Mouse (Mus musculus) limb, embryonic 14.5 days (tissue): ENCODE results near the gene Higd1b. TPM values are rescaled to one million over a fixed set of nuclear protein-coding genes. Genes with fewer than 3 reads are reported as not detected.

ENCODE experiments used
- ATAC-seq: fragments of 200-750 bp; cut with Nextera tagmentation; 2 replicates; pipeline ENCODE4 v1.8.0; 2017; ENCODE audit warnings: low read depth, moderate number of reproducible peaks, moderate TSS enrichment; ENCODE audit not compliant: low FRiP score
- DNase-seq: peaks from one replicate; pipeline ENCODE4 v3.0.0-alpha.2; 2015; ENCODE audit warnings: low spot score
- H3K27ac ChIP-seq: fragments of 300-500 bp; sonication (generic); replicated peaks from 2 replicates; pipeline ENCODE4 v1.5.1; 2014; ENCODE audit warnings: low read depth, mild to moderate bottlenecking, low read length, moderate library complexity, mixed read lengths
- H3K27me3 ChIP-seq: fragments of 300-500 bp; sonication (generic); 2 replicates; pipeline ENCODE4 v1.6.1; 2014; ENCODE audit warnings: low read length, mixed read lengths; ENCODE audit not compliant: control insufficient read depth, insufficient read depth
- H3K36me3 ChIP-seq: fragments of 300-500 bp; sonication (generic); 2 replicates; pipeline ENCODE4 v1.6.1; 2014; ENCODE audit warnings: mild to moderate bottlenecking, low read length, moderate library complexity, mixed read lengths; ENCODE audit not compliant: control insufficient read depth, insufficient read depth
- H3K4me1 ChIP-seq: fragments of 300-500 bp; sonication (generic); 2 replicates; pipeline ENCODE4 v1.6.1; 2014; ENCODE audit warnings: antibody characterized with exemption, low read length, mixed read lengths; ENCODE audit not compliant: control insufficient read depth, insufficient read depth
- H3K4me2 ChIP-seq: fragments of 300-500 bp; sonication (generic); replicated peaks from 2 replicates; pipeline ENCODE4 v1.6.1; 2014; ENCODE audit warnings: low read depth, mild to moderate bottlenecking, low read length, moderate library complexity; ENCODE audit not compliant: severe bottlenecking
- H3K4me3 ChIP-seq: fragments of 300-500 bp; sonication (generic); replicated peaks from 2 replicates; pipeline ENCODE4 v1.5.1; 2014; ENCODE audit warnings: low read length
- H3K9ac ChIP-seq: fragments of 300-500 bp; sonication (generic); 2 replicates; pipeline ENCODE4 v1.6.1; 2014; ENCODE audit warnings: mild to moderate bottlenecking, low read depth, low read length, moderate library complexity; ENCODE audit not compliant: severe bottlenecking
- H3K9me3 ChIP-seq: fragments of 300-500 bp; sonication (generic); 2 replicates; pipeline ENCODE4 v1.6.1; 2016; ENCODE audit warnings: low read length; ENCODE audit not compliant: control insufficient read depth
- POLR2A ChIP-seq: fragments of 200-500 bp; IDR thresholded peaks from 2 replicates; pipeline ENCODE4 v1.8.0; 2012; ENCODE audit warnings: inconsistent platforms, mild to moderate bottlenecking, moderate library complexity, borderline replicate concordance; ENCODE audit not compliant: insufficient read depth, insufficient read length; ENCODE audit errors: extremely low read depth
- WGBS: fragments of 180-500 bp; shearing (Covaris S2); extraction: QIAGEN DNeasy Blood & Tissue Kit; methylation state at CpG from one replicate; pipeline ENCODE4 v1.1.7; 2014; 5-methylcytosine and 5-hydroxymethylcytosine counted together
- polyA plus RNA-seq, 2 experiments: library from polyadenylated mRNA; depleted of rRNA in 1 of 2; stranded (reverse) in 1 of 2; unstranded in 1 of 2; fragments of >200 nt; fragmentation: Nextera tagmentation in 1 of 2; extraction: Ambion mirVana in 1 of 2; gene quantifications; 2 replicates each; pipeline versions ENCODE4 v1.2.1 to v1.2.3; 2012 to 2014

Gene Higd1b
- polyA plus RNA-seq, 2 experiments: 0.43 TPM; not detected in 1

DNA sequence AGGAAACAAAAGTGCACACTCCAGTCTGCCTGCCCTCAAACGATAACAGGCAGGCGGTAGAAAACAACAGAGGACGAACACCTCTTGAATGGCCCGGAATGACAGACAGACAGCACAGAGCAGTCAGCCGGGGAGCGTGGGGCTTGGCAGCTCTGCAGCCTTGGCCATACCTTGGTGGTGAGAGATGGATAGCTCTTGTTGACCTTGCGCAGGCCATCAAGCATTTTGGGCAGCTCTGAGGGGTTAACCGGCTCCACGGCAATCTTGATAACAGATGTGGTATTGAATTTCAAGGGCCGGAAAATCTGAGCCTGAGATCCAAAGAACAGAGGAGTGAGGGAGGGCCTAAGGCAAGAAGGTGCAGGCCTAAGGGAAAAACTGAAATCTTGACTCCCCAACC, 10.3 kb downstream of the Higd1b start:
- no peak overlapping the region for H3K27ac ChIP-seq
- H3K36me3 ChIP-seq: peaks cover 99% of the 10 kb centered on the region
- H3K9me3 ChIP-seq: no peaks in the 10 kb centered on the region
- DNase-seq (no peak), ATAC-seq (no peak)
- no peak for TF ChIP-seq POLR2A
- H3K4me2 ChIP-seq: no peak overlapping the region
- no peak overlapping the region for H3K9ac ChIP-seq
- no peak overlapping the region for H3K4me3 ChIP-seq
- no peaks in the 10 kb centered on the region for H3K4me1 ChIP-seq
- WGBS: 72% methylated on average over 10 of the region's 10 CpGs
- no peaks in the 10 kb centered on the region for H3K27me3 ChIP-seq

DNA sequence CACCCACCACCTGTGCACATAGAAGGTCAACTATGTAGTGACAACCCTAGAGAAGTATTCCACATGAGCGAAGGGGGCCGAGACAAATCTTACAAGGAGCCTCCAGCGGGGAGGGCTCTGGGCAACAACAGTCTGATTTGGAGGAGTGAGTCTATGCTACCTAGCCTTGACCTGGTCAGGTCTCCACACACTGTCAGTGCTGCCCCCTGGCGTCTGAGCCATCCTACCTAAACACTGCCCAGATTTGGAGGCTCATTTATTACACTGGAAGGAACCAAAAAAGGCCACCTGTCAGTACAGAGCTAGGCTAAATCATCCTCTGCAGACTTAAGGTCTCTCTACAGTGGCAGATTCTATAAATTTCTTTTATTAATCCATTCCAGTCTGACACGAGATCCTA, 16.2 kb downstream of the Higd1b start:
- Histone ChIP-seq H3K9ac (no peak overlapping the region), H3K36me3 (peaks cover 78% of the 10 kb centered on the region), H3K27me3 (no peaks in the 10 kb centered on the region), H3K27ac (no peak overlapping the region), H3K4me1 (no peaks in the 10 kb centered on the region), H3K4me2 (no peak overlapping the region), H3K9me3 (no peaks in the 10 kb centered on the region), H3K4me3 (no peak overlapping the region)
- no peak for ATAC-seq
- peak; percentile 31 for DNase-seq
- 60% methylated on average over 5 of the region's 5 CpGs for WGBS
- TF ChIP-seq POLR2A: no peak

DNA sequence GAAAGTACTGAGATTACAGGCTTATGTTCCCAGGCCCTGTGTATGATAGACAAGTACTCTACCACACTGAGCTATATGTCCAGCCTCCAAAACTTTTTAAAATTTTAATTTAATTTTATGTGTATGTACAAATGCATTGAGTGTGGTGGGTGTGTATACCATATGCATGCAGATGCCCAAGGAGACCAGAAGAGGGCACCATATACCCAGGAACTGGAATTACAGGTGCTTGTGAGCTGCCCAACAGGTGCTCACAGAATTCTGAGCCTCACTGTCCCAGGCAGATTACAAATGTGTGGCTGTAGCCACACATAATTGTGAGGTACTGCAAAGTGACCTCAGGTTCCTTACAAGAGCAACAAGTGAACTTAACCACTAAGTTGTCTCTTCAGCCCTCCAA, 18.1 kb downstream of the Higd1b start:
- DNase-seq (no peak), ATAC-seq (no peak)
- Histone ChIP-seq H3K4me1 (no peaks in the 10 kb centered on the region), H3K36me3 (peaks cover 76% of the 10 kb centered on the region), H3K9ac (no peak overlapping the region), H3K9me3 (no peaks in the 10 kb centered on the region), H3K4me2 (no peak overlapping the region), H3K27me3 (no peaks in the 10 kb centered on the region), H3K27ac (no peak overlapping the region), H3K4me3 (no peak overlapping the region)
- TF ChIP-seq POLR2A: no peak

DNA sequence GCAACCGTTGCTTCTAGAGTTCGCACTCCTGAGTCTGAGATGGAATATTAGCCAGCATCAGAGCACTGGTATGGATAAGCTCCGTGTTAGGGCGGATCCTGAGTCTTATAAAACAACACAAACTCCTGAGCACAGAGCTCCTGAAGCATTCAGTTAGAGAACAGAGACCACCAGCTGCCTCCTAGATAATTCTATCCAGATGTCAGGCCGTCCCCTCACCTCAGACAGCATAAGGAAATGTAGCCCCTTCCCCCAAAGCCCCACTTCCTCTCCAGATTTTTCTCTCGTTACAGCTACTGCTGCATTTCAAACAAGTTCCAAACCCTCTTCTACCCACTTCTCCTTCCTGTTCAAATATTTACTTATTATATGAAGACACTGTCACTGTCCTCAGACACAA, 20.3 kb downstream of the Higd1b start:
- H3K4me2 ChIP-seq: no peak overlapping the region
- WGBS: 21% methylated on average over 6 of the region's 6 CpGs
- H3K4me1 ChIP-seq: no peaks in the 10 kb centered on the region
- ATAC-seq (peak; percentile 62; the same call in 1 of the 2 replicates), DNase-seq (peak; percentile 33)
- 0 out of 2 replicates have a peak overlapping the region, but pooled peaks have one; percentile 9 for H3K27ac ChIP-seq
- no peak for TF ChIP-seq POLR2A
- H3K36me3 ChIP-seq: peaks cover 76% of the 10 kb centered on the region
- no peak overlapping the region for H3K9ac ChIP-seq
- H3K27me3 ChIP-seq: no peaks in the 10 kb centered on the region
- H3K9me3 ChIP-seq: no peaks in the 10 kb centered on the region
- no peak overlapping the region for H3K4me3 ChIP-seq

DNA sequence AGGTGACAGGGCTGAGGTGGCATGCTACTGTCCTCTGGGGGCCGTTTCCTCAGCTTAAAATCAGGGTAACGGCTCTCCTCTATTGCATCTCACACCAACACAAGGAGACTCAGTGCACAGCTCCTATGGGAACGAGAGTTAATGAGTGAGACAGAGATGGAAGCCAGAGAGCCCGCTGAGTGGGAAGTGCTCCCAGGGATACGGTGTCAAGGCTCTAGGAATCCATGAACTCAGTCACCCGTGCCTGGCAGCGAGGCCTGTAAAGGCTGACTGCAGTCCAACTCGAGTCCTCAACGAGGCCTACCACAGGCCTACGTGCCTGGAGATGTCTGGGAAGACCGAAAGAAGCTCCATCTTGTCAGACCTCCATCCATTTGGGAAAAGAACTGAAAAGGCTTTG, 23.3 kb downstream of the Higd1b start:
- Histone ChIP-seq H3K4me2 (no peak overlapping the region), H3K9ac (no peak overlapping the region), H3K27me3 (no peaks in the 10 kb centered on the region), H3K4me3 (no peak overlapping the region), H3K4me1 (no peaks in the 10 kb centered on the region), H3K9me3 (no peaks in the 10 kb centered on the region), H3K27ac (no peak overlapping the region), H3K36me3 (peaks cover 83% of the 10 kb centered on the region)
- DNase-seq: no peak
- ATAC-seq: no peak
- no peak for TF ChIP-seq POLR2A
- 91% methylated on average over 11 of the region's 11 CpGs for WGBS

DNA sequence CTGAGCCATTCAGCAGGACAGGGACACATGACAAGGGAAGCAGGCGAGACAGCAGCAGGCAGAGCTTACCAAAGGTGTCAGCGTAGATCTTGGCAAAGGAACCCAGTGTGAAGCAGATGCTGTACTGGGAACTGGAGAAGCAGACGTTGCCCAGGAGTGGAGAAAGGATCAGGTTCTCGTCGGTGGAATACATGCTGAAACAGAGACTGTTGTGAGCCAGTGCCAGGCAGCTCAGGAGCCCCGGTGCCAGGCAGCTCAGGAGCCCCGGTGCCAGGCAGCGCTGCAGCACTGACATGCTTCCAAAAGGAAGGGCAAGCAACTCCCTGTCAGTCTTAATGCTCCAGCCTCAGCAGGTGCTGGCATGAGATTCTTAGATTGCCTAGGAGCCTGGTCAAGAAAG, 24.3 kb downstream of the Higd1b start:
- Histone ChIP-seq H3K4me2 (no peak overlapping the region), H3K9ac (no peak overlapping the region)

More for the DNA sequence above, 24.3 kb downstream of the Higd1b start:
- Histone ChIP-seq H3K27ac (no peak overlapping the region), H3K4me1 (no peaks in the 10 kb centered on the region), H3K27me3 (no peaks in the 10 kb centered on the region), H3K4me3 (no peak overlapping the region), H3K36me3 (peaks cover 81% of the 10 kb centered on the region), H3K9me3 (no peaks in the 10 kb centered on the region)
- TF ChIP-seq POLR2A: no peak
- ATAC-seq (no peak), DNase-seq (no peak)
- WGBS: 92% methylated on average over 8 of the region's 8 CpGs
